Mouse (Mus musculus) hindlimb bud, embryonic 11.5 days (tissue): Measurements from ENCODE around the gene Lmntd1.
"Not testable (repeated sequence)": the region's sequence is repeated elsewhere in the genome, so short reads cannot be mapped to it uniquely, and the experiment has no call there.

Experiments
- DNase-seq: peaks from one replicate; pipeline ENCODE4 v3.0.0-alpha.2; 2012; ENCODE audit warnings: low read depth, low spot score; ENCODE audit errors: extremely low spot score

The Lmntd1 gene

DNA sequence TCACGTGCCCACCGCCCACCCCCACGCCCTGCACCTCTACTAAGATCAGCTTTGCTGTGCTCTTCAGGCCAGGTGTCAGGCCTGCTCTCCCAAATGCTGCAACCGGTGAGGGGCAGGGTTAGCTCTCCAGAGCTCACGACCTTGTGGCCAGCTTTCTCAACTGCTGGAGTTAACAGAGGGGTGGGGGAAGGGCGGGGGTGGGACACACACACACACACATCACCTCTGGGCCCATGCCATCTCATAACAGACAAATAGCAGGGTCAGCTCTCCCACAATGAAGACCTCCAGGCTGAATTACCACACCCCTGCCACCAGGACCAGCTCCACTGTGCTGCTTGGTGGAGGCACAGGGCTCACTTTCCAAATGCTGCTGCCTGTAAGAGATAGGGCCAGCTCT is 266.5 kb downstream of the Lmntd1 start:
- no peak for DNase-seq

DNA sequence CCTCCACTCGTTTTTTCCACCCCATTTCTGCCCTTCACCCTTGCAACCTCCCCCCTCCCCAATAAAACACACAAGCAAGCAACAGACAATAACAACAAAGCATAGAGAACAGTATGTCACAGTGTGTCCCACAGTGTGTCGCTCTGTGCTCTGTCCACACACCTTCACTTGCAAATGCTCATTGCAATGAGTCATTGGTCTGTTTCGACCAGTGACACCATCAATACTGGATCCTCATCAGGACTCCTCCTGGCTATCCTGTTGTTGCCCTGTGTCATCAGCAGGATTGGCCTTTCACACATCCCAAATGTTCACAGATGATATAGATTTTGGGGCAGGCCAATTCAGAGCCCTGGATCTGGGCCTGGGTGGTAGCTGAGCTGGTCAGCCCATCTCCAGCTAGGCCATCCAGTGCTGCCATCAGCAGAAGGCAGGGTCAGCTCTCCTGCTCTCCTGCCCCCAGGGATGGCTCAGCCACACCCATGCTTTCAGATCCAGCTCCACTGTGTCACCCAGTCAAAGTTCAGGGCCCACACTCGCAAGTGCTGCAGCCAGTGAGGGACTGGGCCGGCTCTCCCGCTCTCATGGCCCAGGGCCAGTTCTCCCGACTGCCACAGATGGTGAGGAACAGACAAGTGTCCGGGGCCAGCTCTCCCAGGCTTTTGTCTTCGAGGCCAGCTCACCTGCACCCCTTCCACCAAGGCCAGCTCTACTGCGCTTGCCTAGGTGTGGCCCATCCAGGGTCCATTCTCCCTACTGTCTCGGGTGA is 267.1 kb downstream of the Lmntd1 start:
- DNase-seq, result no peak

DNA sequence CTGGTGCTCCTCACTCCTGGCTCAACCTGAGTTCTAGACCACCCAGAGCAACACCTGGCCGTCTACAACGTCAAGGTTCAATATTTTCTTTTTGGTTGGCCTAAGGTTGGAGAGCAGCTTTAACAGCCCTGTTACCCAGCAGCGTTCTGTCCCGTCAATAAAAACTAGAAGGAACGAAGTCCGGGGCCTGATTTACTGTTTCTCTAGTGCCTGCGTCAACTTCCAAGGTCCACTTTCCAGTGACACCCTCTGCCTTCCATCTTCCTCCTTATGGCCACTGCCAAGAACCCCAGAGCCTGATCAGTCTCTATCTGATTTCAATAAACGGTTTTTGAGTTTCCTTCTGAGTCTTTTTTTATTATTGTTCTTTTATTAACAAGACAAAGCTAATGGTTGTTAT is 267.8 kb downstream of the Lmntd1 start:
- DNase-seq, result no peak

- DNase-seq, result no peak
These were observed 269.4 kb downstream of the Lmntd1 start for GRCm38 (mm10) chr6:145344719-145345118.

GRCm38 (mm10) chr6:145343457-145343856 is 270.7 kb downstream of the Lmntd1 start:
- DNase-seq, result no peak

DNA sequence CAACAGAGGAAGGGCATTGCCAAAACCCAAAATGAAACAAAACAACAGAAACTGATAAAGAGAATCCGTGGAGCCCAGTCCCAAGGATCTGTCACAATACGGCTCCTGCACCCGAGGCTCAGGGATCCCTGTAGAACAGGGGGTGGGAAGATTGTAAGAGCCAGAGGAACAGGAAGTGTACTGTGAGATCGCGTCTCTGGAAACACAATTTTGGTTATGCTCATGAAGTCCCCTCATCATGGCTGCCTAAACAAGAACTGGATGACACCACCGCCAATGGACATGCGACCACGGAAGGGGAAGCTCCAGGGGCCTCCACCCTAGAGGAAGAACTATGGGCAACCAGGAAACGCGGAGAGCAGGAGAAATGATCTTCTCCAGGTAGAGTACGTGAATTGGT is 271.3 kb downstream of the Lmntd1 start:
- no peak for DNase-seq

DNA sequence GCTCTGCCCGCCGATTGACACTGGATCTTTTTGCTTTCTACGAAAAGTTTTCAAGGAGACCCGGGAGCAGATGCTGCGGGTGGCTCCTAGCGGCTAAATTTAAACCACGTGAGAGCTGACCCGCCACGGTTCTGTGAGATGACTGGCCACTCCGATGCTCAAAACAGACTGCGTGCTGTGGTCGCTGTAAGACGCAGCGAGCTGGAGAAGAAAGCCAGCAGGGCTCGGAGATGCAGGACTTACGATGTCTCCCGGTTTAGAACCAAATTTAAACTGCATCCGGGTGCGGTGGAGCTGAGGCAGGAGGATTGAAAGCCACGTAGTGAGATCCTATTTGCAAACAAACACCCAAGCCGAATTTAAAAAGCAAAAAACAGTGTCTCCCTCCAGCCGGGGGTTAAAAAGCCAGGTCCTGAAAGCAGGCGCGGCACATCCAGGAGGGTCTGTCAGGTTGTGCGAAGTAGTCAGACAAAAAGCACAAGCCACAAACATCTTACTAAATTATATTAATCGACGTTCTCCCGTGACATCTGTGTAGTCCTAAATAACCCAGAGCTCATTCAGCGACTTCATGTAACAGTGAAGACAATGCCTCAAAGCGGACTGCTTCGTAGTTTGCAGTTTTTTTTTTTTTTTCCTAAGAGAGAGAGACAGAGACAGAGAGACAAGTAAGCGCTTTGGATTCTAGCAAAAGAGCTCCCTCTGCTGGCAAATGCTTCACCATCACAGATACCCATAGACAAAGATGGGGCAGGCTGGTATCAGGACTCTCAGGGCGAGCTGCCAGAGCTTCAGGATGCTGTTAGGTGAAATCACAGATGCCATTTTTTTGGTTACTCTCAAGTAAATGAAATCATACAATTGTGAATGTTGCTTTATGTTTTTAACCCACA is 272.6 kb downstream of the Lmntd1 start:
- peak; percentile 89 for DNase-seq

DNA sequence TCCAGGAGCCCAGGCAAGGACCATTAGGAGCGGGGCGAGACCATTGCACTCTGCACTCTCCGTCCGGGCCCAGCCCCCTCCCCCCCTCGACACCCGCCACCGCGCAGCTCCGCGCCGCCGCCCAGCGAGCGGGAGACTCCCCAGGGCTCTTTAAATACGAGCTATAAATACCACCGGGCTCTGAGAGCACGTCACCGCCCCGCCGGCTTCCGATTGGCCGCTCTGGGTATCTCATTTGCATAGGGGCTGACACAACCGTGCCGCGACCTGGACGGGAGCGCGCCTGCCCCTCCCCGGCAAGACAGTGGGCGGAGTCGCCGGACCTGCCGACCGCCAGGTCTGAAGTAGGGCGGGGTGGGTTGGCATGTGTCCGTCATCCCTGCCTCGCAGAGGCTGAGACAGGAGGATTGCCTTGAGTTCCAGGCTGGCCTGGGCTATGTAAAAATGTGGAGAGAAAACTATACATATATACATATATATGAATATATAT is 273.4 kb downstream of the Lmntd1 start:
- peak; percentile 68 for DNase-seq

DNA sequence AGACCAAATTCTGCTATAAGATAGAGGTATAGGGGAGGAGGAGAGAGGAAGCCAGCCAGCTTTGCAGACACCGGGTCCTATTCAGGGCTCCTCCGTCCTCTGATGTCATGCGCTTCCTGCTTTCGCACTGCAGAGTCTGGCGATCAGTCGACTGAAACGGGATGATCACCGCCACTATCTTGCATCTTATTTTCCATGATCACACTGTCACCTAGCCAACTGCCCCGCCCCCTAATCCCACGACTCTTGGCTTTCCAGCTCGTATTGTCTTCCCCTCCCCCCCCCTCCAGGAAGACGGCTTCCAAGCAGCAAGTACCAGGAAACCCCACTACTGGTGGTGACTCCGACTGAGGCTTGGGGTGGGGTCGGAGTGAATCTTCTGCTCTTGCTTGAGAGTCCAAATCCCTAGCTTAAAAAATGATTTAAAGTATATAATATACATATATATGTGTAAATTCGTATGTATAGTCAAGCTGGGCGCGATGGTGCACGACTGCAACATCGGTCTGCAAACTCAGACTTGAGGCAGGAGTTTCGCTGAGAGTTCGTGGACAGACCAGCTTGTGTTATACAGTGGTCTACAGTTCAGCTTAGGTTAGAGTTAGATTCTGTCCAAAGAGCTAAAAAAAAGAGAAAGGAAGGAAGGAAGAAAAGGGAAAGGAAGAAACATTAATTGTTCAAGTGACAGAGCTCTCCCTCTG is 274.0 kb downstream of the Lmntd1 start:
- peak; percentile 39 for DNase-seq

DNA sequence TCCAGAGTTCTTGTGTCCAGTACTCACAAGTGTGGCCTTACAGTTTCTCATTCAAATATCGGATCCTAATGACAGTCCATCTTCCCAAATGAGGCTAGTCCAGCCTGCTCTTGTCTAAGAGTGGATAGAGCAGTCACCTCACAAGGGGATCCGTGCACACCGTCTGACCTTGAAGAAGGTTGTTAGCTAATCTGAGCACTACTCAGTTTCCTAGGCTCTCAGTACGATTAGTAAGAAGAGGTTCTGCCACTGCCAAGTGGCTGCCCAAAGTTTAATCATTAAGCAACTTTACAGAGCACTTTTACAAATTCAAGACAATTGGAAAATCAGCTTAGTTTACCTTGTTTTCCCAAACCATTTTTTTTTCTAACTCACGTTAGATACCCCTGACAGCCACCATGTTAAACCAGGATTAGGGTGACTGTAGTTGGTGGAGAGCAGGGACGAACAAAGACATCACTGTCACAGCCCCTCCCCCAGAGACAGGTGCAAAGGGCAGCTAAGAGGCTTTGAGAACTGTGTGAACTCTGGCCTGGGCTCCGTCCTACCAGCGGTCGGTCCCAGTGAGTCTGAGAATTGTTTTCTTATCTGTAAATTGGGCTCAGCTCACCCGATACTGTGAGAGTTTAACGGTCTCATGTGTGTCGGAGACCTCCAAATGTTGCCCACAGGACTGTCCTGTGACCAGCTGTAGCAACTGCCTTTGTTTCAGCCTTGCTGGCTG is 275.4 kb downstream of the Lmntd1 start:
- no peak for DNase-seq

- DNase-seq, result not testable (repeated sequence)
These were observed 276.6 kb downstream of the Lmntd1 start for GRCm38 (mm10) chr6:145337521-145337920.

GRCm38 (mm10) chr6:145335876-145336768 is 278.0 kb downstream of the Lmntd1 start:
- no peak for DNase-seq

- DNase-seq, result no peak
These were observed 279.9 kb downstream of the Lmntd1 start for GRCm38 (mm10) chr6:145334211-145334610.

GRCm38 (mm10) chr6:145326141-145326806 is 287.8 kb downstream of the Lmntd1 start:
- no peak for DNase-seq

DNA sequence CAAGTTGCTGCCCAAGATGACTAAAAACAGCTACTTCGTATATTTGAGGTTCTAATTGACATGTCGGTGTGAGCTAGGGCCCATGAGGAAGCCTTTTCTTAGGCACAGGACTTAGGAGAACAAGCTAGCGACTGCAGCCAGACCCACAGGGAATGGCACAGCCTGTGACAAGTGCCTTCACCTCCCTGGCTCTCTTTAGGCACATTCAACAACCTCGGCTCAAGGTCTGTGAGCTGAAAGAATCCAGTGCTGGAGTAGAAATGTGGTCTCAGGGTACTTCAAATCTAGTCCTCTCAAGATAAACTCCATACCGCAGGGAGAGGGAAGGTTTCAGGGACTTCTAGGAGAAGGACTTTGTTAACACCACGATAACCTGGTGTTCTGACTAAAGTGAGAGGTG is 289.0 kb downstream of the Lmntd1 start:
- DNase-seq, result no peak

DNA sequence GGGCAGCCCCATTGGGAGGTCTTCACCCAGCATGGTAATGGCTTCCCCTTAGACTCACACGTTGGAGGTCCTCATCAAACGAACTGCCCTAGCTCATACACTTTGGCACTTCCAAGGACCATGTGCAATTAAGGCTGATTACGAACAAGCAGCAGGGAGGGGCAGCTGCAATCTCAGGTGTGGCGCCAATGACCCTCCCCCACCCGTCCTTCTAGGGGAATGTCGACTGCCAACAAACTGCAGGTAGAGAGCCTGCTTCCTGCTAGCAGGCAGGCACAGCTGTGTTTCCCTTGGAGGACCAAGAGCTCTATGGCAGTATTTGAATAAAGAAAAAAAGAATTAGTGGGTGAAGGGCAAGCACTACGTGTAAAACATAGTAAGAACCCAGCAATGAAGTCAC is 289.6 kb downstream of the Lmntd1 start:
- no peak for DNase-seq

GRCm38 (mm10) chr6:145322246-145322645 is 291.9 kb downstream of the Lmntd1 start:
- DNase-seq, result no peak

DNA sequence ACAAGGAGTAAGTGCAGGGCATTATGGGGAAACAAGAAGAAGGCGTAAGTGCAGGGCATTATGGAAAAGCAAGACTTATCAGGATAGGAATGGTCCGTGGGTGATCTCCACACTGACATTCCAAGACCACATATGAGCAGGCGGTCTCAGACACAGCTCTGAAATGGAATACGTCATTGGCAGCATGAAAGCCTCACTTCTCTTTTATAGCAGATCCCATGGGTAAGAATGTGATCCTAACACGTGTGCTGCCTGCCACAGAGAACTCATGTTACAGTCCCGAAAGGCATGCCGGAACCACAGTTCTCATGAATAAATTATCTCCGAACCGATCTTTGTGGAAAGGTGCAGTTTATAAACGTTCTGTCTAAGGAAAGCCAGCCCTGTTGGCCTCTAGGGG is 294.0 kb downstream of the Lmntd1 start:
- DNase-seq, result no peak
